Mouse (Mus musculus) urinary bladder, postnatal 36 days (tissue): ENCODE results near the gene Ccdc106.
"Not testable (repeated sequence)": the region's sequence is repeated elsewhere in the genome, so short reads cannot be mapped to it uniquely, and the experiment has no call there.

ENCODE experiments used
- DNase-seq, 2 experiments: peaks; one replicate each; pipeline ENCODE4 v3.0.0; 2022; ENCODE audit warnings: low spot score in 2 of 2, mixed read lengths in 1 of 2

Gene Ccdc106

DNA sequence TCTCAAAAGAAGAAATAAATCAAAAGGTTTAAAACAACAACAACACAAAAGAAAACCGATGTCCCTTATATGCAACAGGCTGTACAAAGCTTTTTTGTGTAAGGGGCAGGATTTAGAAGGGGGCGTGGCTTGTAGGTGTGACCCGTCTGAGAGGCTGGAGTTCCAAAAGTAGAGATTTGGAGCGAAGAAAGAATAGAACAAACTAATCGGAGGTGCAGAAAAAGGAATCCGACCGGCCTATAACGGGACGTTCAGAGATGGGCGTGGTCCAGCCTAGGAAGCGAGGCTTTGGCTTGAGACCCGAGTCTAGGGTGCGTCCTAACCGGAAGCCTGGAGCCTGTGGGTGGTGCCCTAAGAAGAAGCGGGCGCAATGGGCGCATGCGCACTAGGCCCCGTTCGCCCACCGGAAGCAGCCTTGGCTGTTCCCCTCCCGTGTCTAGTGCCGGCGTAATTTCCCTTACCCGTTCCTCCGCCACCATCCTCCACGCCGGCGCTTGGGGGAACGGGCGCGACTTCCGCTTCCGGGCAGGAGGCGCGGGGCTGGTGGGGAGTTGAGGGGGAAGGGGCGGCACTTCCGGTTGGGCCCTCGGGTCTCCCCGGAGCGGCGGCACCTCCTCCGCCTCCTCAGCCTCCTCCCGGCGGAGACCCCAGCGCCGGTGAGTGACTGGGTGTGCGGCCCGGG is at the start of gene Ccdc106, which contains the start of gene Zfp865:
TSS of gene Ccdc106 (plus strand) at position 554 of the 682 bp plus-strand sequence.
TSS of gene Zfp865 (plus strand) at position 377 of the 682 bp plus-strand sequence.
- peak; percentile 97 to 99 for DNase-seq

DNA sequence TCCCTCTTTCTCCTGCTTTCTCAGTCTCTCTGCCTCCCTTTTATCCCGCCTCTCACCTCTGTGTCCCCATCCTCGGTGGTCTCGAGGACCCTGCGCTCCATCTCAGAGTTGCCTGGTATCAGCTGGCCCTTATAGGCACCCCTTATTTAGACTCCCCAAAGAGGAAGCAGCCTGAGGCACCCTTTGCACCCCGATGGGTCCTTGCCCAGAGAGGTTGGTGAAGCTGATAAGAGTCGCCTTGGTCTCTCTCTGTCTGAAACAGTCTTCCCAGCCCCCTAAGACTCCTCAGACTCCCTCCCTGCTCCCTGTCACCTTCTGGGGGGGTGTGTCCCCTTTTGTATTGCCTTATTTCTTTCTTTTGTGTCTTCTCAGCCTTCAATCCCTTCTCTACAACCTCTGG is 49.3 kb upstream of the Ccdc106 start, which contains the start of gene Sbk3:
TSS of gene Sbk3 (minus strand) at position 101 of the 400 bp plus-strand sequence.
- DNase-seq: no peak

DNA sequence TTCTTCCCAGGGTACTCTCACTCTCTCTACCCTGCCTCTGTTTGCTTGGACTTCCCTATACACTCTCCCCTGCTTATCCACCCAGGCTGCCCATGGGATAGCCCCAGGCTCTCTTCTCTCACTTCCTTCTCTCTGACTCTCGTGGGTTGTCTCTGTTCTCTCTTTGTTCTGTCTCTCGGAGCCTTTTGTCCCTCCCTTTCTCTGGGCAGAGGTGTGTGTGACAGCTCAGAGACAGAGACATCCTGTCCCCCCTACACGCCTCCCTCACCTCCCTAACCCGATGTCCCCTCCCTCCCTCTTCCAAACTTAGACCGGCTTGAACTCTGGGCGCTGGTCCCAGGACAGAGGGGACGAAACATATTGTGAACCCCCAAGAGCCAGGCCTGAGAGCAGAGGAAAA is 48.6 kb upstream of the Ccdc106 start:
- no peak for DNase-seq

- peak; percentile 18 to 53 for DNase-seq
These were observed 47.9 kb upstream of the Ccdc106 start for GRCm38 (mm10) chr7:4972321-4973047.

- no peak for DNase-seq
These were observed 44.9 kb upstream of the Ccdc106 start for GRCm38 (mm10) chr7:4975455-4975854.

GRCm38 (mm10) chr7:4976832-4977231 is 43.5 kb upstream of the Ccdc106 start:
- no peak for DNase-seq

GRCm38 (mm10) chr7:4988250-4988649 is 32.1 kb upstream of the Ccdc106 start:
- no peak for DNase-seq

DNA sequence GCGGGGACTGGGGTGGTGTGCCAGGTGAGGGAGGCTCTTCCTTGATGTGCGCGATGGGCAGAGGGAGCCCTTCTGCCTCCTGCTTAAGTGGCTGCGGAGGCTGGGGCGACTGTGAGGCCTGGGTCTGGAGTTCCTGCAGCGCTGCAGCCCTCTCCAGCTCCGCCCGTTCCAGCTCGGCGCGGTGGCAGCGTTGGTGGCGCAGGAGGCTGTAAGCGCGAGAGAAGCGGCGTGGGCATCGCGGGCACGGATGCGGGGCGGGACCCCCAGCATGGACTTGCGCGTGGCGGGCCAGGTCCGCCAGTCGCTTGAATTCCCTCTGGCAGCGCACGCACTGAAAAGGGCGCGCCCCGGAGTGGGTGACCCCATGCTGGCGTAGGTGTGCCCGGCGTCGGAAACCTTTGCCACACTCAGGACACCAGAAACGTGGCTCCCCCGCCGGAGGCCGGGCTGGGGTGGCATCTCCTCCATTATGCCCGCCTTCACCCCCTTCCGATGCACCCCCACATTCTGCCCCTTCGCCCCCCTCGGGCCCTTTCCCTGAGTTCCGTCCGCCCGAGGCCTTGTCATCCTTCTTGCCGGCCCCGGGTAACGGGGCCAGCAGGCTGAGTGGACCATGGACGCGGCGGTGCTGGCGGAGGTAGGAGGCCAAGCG is 26.9 kb upstream of the Ccdc106 start:
- DNase-seq: no peak

- DNase-seq: no peak
These were observed 26.2 kb upstream of the Ccdc106 start for GRCm38 (mm10) chr7:4993999-4994788.

GRCm38 (mm10) chr7:4995268-4996002 is 24.9 kb upstream of the Ccdc106 start:
- DNase-seq: no peak

DNA sequence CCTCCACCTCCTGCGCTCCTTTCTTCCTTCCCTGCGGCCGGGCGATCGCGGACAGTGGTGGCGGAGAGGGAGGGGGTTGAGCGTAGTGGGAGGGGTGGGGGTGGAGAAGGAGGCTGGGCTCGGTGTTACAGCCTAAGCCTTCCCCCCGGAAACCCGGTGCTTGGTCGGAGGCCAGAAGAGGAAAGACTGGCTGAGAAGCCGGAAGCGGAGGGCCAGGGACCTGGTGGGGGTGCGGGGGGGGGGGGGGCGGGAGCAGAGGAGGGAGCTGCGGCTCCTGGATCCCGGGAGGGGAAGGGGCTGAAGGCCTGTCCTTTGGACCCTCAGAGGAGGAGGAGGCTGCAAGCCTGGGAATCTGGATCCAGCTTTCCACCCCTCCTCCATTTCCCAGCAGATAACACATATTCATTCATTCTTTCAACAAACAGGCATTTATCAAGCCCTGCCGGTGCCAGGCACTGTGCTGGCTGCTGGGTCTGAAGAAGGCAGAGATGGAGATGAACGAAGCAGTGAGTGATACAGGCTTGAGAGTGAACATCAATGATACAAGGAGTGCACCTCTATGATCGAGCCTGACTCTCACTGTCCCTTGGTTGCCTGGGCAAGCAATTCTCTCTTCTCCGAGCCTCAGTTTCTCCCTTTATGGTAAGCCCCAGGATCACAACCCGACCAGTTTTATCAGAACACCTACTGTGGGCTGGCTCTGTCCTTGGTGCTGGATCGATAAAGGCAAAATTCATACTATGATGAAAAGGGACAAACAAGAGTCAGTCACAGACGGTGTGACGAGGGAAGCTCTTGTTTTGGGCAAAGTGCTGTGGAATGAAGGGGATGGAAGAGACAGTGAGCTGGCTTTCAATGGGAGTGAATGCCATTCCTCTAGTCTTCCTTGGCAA is 24.1 kb upstream of the Ccdc106 start, which contains the start of gene Zfp579:
TSS of gene Zfp579 (minus strand) at position 156 of the 893 bp plus-strand sequence.
- peak; percentile 78 to 91 for DNase-seq

DNA sequence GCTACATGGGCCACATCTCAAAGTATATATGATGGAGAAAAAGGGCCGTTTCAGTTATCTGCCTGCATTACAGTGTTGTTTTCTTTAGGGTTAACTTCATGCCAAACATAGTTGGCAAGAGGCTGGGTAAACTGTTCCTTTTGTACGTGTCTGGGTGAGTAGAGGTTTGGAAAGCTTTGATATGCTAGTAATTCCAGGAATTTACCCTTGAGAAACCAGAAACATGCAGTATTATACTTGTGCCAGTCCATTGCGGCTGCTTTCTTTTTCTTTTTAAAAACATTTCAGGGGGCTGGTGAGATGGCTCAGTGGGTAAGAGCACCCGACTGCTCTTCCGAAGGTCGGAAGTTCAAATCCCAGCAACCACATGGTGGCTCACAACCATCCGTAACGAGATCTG is 23.4 kb upstream of the Ccdc106 start:
- DNase-seq: no peak

GRCm38 (mm10) chr7:4999876-5000275 is 20.5 kb upstream of the Ccdc106 start:
- DNase-seq: no peak

DNA sequence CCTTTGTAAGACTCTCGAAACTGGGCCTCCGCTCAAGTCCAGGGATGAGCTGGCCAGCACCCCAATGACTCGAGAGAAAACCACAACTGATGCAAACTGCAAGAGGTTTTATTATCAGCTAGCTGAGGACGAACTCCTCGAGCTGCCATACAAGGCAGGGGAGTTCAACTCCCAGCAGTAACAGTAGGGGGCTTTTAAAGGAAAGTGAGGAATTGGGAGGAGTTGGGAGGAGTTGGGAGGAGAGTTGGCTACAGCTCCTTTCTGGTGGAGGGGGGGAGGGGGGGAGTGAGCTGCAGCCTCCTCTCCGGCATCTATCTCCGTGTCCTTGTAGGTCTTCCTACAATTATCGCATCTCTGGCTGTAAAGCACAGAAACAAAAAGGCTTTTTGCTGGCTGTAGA is 17.5 kb upstream of the Ccdc106 start:
- DNase-seq: not testable (repeated sequence)

DNA sequence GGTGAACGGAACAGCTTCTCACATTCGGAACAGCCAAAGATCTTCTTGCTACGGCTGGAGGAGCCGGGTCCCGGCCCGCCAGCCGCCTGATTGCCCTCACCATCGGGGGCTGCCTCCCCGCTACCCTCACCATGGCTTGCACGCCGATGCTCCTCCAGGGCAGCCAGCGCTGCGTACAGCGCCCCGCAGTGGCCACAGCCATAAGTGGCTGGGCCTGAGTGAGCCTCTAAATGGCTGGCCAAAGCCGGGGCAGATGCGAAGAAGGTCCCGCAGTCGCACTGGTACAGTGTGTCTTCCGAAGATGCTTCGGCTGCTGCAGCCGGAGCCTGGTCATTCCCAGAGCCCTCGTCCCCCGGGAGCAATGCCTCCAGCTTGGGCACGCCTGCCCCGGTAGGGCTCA is 12.1 kb upstream of the Ccdc106 start:
- DNase-seq: no peak

DNA sequence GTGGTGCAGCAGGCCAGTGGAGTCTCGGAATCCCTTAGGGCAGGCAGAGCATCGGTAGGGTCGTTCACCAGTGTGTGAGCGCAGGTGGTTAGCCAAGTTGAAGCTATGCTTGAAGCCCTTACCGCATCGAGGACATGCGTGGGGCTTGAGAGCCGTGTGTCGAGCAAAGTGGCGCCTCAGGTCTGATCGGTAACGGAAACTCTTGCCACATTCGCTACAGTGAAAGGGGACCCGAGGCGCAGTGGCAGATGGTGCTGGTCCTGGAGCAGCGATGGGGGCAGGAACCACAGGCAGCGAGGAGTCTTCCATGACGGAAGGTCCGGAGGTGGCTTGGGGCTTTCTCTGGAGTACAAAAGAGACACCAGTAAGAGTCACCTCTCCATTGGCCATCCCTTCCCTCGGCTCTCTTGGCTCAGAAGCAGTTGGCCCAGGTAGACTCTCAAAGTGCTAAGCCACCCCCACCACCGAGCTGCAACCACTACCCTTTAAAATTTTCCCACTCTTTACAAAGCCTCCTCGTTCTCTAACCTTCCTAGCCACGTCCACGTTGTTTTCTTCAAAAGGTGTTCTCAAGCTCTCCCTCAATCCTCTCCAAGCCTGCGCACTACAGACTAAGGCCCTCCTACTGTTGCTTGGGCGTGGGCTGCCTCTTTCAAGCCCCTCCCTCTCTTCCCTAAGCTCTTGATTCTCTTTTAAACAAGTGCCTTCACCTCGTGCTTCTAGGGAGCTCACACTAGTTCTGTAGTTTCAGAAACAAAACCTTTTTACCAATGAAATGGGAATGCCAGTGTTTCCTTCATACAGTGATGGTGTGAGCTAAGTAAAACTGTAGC is 7.5 kb upstream of the Ccdc106 start:
- DNase-seq: no peak

DNA sequence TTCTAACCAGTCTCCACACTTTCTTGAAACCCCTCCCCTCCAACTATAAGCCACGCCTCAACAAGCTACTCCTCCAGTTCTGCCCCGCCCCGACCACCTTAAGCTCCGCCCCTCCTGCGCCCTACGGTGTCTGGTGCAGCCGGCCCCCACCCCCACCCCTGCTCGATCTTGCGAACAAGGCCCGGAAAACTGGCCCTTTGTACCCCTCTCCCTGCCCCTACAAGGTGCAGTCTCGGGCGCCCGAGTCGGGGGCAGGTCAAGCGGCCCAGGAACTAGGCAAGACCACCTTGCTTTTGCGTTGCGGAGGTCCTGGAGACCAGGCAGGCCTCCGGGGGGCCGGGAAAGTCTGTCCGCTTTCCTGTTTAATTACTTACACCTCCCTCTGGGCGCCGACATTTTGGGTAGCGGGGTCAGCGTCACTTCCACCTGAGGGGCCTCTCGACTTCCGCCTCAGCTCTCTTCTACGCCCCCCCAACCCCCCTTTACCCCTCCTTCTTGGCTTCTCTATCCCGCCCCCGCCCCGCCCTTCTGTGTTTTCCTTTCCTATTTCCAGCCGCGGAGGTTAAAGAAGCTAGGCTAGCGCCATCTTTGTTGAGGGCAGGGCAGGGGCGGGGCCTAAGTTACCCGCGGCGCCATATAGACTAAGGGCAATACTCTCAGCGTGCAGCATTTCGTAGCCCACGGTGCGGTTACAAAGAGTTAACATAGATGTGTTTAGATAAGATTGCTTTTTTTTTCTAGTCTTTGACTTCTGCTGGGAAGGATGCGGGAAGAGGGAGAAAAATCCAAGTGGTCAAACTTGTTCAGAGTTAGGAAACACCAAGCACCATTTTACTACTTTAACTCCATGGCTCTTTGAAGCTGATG is 5.9 kb upstream of the Ccdc106 start, which contains the start of the genes Zfp524 and Fiz1:
TSS of gene Zfp524 (plus strand) at position 165 of the 867 bp plus-strand sequence.
TSS of gene Fiz1 (minus strand) at position 447 of the 867 bp plus-strand sequence.
- DNase-seq: peak; percentile 97 to 98
